Mouse (Mus musculus) intestine, embryonic 14.5 days (tissue): Measurements from ENCODE around the gene Gria3. TPM values are rescaled to one million over a fixed set of nuclear protein-coding genes. Genes with fewer than 3 reads are reported as not detected.

Source experiments
- ATAC-seq: fragments of 200-750 bp; cut with Nextera tagmentation; replicated peaks from 2 replicates; pipeline ENCODE4 v1.8.0; 2017; ENCODE audit warnings: low read depth, moderate number of reproducible peaks, moderate TSS enrichment, moderate library complexity; ENCODE audit not compliant: low FRiP score, low TSS enrichment
- DNase-seq: peaks from one replicate; pipeline ENCODE4 v3.0.0-alpha.2; 2018; ENCODE audit warnings: low spot score
- H3K27ac ChIP-seq: fragments of 300-500 bp; sonication (generic); 2 replicates; pipeline ENCODE4 v1.5.1; 2014; ENCODE audit warnings: low read depth, mild to moderate bottlenecking, control low read depth
- H3K27me3 ChIP-seq: fragments of 300-500 bp; sonication (generic); replicated peaks from 2 replicates; pipeline ENCODE4 v1.6.1; 2014; ENCODE audit warnings: low read length, control low read depth; ENCODE audit not compliant: control insufficient read depth, insufficient read depth
- H3K36me3 ChIP-seq: fragments of 300-500 bp; sonication (generic); 2 replicates; pipeline ENCODE4 v1.6.1; 2014; ENCODE audit warnings: low read length, control low read depth; ENCODE audit not compliant: control insufficient read depth, insufficient read depth
- H3K4me1 ChIP-seq: fragments of 300-500 bp; sonication (generic); replicated peaks from 2 replicates; pipeline ENCODE4 v1.6.1; 2014; ENCODE audit warnings: low read length, control low read depth, mixed read lengths; ENCODE audit not compliant: control insufficient read depth, insufficient read depth
- H3K4me2 ChIP-seq: fragments of 300-500 bp; sonication (generic); 2 replicates; pipeline ENCODE4 v1.6.1; 2014; ENCODE audit warnings: low read length
- H3K4me3 ChIP-seq: fragments of 300-500 bp; sonication (generic); 2 replicates; pipeline ENCODE4 v1.5.1; 2014; ENCODE audit warnings: low read depth, low read length, control low read depth, mixed read lengths
- H3K9ac ChIP-seq: fragments of 300-500 bp; sonication (generic); 2 replicates; pipeline ENCODE4 v1.6.1; 2014; ENCODE audit warnings: mild to moderate bottlenecking, low read length
- H3K9me3 ChIP-seq: fragments of 300-500 bp; sonication (generic); 2 replicates; pipeline ENCODE4 v1.6.1; 2016; ENCODE audit warnings: low read length, control low read depth; ENCODE audit not compliant: control insufficient read depth
- WGBS: fragments of 180-500 bp; shearing (Covaris S2); extraction: QIAGEN DNeasy Blood & Tissue Kit; methylation state at CpG from one replicate; pipeline ENCODE4 v1.1.7; 2014; 5-methylcytosine and 5-hydroxymethylcytosine counted together
- polyA plus RNA-seq: library from polyadenylated mRNA; unstranded; fragments of >200 nt; fragmentation: Nextera tagmentation; extraction: Ambion mirVana; gene quantifications from 2 replicates; pipeline ENCODE4 v1.2.1, GENCODE M21; 2014

Gene Gria3
- 7.6 and 8.4 TPM in 2 replicates for polyA plus RNA-seq

DNA sequence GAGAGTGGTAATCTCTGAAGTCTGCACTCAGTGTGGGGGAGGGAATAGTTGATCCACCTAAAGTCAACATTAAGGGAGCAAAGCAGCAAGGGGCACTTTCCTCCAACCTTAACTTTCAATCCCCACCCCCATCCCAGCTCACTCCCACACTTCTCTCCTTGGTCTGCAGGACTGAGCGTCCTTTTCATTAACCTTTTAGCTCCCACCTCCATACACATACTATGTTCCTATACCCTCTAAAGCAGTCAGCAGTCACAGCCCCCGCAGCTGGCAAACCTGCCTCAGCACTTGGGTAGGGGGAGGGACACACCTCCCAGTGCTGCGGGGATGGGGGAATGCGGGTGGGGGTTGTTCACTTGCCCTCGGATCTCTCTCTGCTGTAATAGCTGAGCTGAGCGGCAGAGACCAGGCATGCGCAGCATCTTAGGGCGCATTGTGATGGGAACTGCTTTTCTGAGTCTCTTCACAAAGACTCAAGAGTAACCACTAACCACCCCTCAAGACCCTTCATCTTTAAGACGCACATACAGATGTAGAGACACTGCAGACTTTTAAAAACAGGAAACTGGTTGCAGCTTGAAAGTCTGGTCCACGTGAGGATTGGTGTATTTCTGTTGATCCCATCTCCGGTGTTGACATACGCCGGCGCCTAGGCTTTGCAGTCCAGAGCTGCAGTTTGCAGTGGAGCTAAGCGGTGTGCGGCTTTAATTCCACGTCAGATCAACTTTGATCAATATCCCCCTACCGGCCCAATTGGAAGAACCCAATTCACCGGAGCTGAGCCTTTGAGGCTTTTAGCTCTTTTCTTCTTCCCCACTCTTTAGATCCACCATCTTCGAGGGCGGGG, at the start of gene Gria3:
Gria3 (plus strand) TSS at position 797 of the 847 bp plus-strand sequence.
- no peaks in the 10 kb centered on the region for H3K36me3 ChIP-seq
- peak within 1 kb of the TSS; percentile 22; the same call in 1 of the 2 replicates for H3K9ac ChIP-seq
- H3K4me1 ChIP-seq: no peaks in the 10 kb centered on the region
- WGBS: 11% methylated on average over 21 of the region's 21 CpGs
- H3K4me2 ChIP-seq: peak within 1 kb of the TSS; percentile 58
- no peaks in the 10 kb centered on the region for H3K9me3 ChIP-seq
- no peaks in the 10 kb centered on the region for H3K27me3 ChIP-seq
- peak; percentile 54 for DNase-seq
- H3K27ac ChIP-seq: peak within 1 kb of the TSS; percentile 22; the same call in 1 of the 2 replicates
- ATAC-seq: peak; percentile 53; the same call in 1 of the 2 replicates
- H3K4me3 ChIP-seq: peak within 1 kb of the TSS; percentile 45

DNA sequence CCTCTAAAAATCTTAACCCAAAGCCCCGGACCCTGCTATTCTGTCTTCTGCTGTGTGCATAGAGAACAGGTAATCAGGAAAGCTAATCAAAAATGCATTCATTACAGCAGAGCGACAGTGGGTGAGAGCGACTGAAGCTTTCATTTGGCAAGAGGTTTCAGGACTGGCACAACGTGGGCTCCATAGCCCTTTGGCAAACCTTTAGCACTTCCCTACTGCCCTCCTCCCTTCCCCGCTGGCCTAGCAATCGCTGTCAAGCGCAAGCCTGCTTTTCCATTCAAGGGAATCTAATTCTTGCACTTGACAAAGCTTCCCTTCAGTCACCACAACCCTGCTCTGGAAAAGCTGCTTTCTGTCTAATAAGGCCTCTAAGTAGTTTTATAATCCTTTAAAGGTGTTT, 13.6 kb upstream of the Gria3 start:
- Histone ChIP-seq H3K4me3 (no peak overlapping the region), H3K9ac (no peak overlapping the region), H3K4me2 (no peak overlapping the region), H3K27me3 (no peaks in the 10 kb centered on the region), H3K27ac (no peak overlapping the region), H3K36me3 (no peaks in the 10 kb centered on the region), H3K9me3 (no peaks in the 10 kb centered on the region), H3K4me1 (no peaks in the 10 kb centered on the region)
- no peak for ATAC-seq
- WGBS: 68% methylated on average over 7 of the region's 7 CpGs
- DNase-seq: no peak

GRCm38 (mm10) chrX:41389079-41389478, 11.6 kb upstream of the Gria3 start:
- Histone ChIP-seq H3K36me3 (no peaks in the 10 kb centered on the region), H3K4me2 (no peak overlapping the region), H3K4me1 (no peaks in the 10 kb centered on the region), H3K27ac (no peak overlapping the region), H3K9ac (no peak overlapping the region), H3K27me3 (no peaks in the 10 kb centered on the region), H3K4me3 (no peak overlapping the region), H3K9me3 (no peaks in the 10 kb centered on the region)
- no peak for ATAC-seq
- 93% methylated on average over 1 of the region's 1 CpGs for WGBS
- no peak for DNase-seq

DNA sequence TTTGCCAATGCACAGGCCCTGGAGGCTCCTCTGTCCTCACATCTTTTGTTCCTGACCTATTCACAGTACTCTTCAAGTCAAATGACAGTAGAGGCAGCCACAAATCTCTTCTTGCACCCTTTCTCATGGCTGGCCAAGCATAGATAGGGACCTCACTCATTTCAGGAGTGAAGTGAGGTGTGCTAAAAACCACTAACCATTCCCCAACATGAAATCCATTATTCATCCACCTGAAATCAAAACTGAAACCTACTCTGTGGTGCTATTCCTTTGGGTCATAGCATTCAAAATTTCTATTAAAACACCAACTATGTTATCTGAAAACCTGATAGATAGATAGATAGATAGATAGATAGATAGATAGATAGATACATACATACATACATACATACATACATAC, 2.2 kb upstream of the Gria3 start:
- Histone ChIP-seq H3K27me3 (no peaks in the 10 kb centered on the region), H3K9me3 (no peaks in the 10 kb centered on the region), H3K4me2 (no peak overlapping the region), H3K9ac (no peak overlapping the region), H3K4me3 (no peak overlapping the region), H3K27ac (no peak overlapping the region), H3K4me1 (no peaks in the 10 kb centered on the region), H3K36me3 (no peaks in the 10 kb centered on the region)
- DNase-seq: no peak
- no peak for ATAC-seq

- Histone ChIP-seq H3K9ac (peak overlapping the region; percentile 8; the same call in 1 of the 2 replicates), H3K36me3 (no peaks in the 10 kb centered on the region), H3K27ac (peak overlapping the region; percentile 22; the same call in 1 of the 2 replicates), H3K4me2 (peak overlapping the region; percentile 58), H3K27me3 (no peaks in the 10 kb centered on the region), H3K4me1 (no peaks in the 10 kb centered on the region), H3K9me3 (no peaks in the 10 kb centered on the region), H3K4me3 (peak overlapping the region; percentile 45)
- ATAC-seq (no peak), DNase-seq (no peak)
- 23% methylated on average over 15 of the region's 17 CpGs for WGBS
Observed at GRCm38 (mm10) chrX:41401186-41401585, 532 bp downstream of the Gria3 start.

- 13% methylated on average over 20 of the region's 20 CpGs for WGBS
- Histone ChIP-seq H3K4me2 (peak overlapping the region; percentile 58), H3K36me3 (no peaks in the 10 kb centered on the region), H3K9me3 (no peaks in the 10 kb centered on the region), H3K4me1 (no peaks in the 10 kb centered on the region), H3K9ac (peak overlapping the region; percentile 8; the same call in 1 of the 2 replicates), H3K27me3 (no peaks in the 10 kb centered on the region), H3K27ac (peak overlapping the region; percentile 22; the same call in 1 of the 2 replicates), H3K4me3 (peak overlapping the region; percentile 45)
- DNase-seq: peak; percentile 56
- 0 out of 2 replicates have a peak, but pooled peaks have one; percentile 36 for ATAC-seq
Observed at GRCm38 (mm10) chrX:41401590-41402240, 1.1 kb downstream of the Gria3 start.

GRCm38 (mm10) chrX:41402656-41403055, 2.0 kb downstream of the Gria3 start:
- no peak overlapping the region for H3K9ac ChIP-seq
- H3K27ac ChIP-seq: no peak overlapping the region; the same call in 1 of the 2 replicates
- no peaks in the 10 kb centered on the region for H3K27me3 ChIP-seq
- WGBS: 27% methylated on average over 6 of the region's 6 CpGs
- peak overlapping the region; percentile 45 for H3K4me3 ChIP-seq
- no peaks in the 10 kb centered on the region for H3K36me3 ChIP-seq
- DNase-seq (no peak), ATAC-seq (no peak)
- peak overlapping the region; percentile 58 for H3K4me2 ChIP-seq
- no peaks in the 10 kb centered on the region for H3K4me1 ChIP-seq
- no peaks in the 10 kb centered on the region for H3K9me3 ChIP-seq

- ATAC-seq: no peak
- 66% methylated on average over 9 of the region's 9 CpGs for WGBS
- Histone ChIP-seq H3K27me3 (no peaks in the 10 kb centered on the region), H3K9me3 (no peaks in the 10 kb centered on the region), H3K4me3 (no peak overlapping the region), H3K36me3 (no peaks in the 10 kb centered on the region), H3K4me1 (no peaks in the 10 kb centered on the region), H3K27ac (no peak overlapping the region), H3K9ac (no peak overlapping the region), H3K4me2 (no peak overlapping the region)
- DNase-seq: no peak
Observed at GRCm38 (mm10) chrX:41406288-41406687, 5.6 kb downstream of the Gria3 start.
